Mouse (Mus musculus) neural tube, embryonic 10.5 days (tissue): ENCODE results near the gene Elk1.

ENCODE experiments used
- DNase-seq: peaks from one replicate; pipeline ENCODE4 v3.0.0-alpha.2; 2017; ENCODE audit warnings: low spot score; ENCODE audit errors: extremely low spot score

Gene Elk1

GRCm38 (mm10) chrX:20950191-20950880 is at the start of gene Elk1:
Gene Elk1 (minus strand): TSS chrX:20950608.
- peak; percentile 80 for DNase-seq

DNA sequence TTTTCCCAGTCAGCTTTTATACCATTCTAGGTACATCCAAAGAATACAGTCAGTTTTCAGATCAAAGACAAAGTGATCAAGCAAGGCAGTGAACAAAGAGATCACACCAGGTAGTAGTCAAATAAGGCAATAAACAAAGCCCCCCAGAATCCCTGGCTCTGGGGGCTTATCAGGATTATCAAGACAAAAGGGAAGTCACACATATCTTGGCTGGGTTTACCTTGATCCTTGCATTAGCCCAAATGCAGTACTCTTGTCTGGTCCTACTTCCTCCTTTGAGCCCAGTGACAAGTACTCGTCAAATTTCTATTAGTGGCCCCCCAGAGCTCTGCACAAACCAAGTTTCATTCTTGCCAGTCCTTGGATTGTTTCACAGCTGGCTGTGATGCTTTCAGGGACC is 30.5 kb upstream of the Elk1 start:
- no peak for DNase-seq

DNA sequence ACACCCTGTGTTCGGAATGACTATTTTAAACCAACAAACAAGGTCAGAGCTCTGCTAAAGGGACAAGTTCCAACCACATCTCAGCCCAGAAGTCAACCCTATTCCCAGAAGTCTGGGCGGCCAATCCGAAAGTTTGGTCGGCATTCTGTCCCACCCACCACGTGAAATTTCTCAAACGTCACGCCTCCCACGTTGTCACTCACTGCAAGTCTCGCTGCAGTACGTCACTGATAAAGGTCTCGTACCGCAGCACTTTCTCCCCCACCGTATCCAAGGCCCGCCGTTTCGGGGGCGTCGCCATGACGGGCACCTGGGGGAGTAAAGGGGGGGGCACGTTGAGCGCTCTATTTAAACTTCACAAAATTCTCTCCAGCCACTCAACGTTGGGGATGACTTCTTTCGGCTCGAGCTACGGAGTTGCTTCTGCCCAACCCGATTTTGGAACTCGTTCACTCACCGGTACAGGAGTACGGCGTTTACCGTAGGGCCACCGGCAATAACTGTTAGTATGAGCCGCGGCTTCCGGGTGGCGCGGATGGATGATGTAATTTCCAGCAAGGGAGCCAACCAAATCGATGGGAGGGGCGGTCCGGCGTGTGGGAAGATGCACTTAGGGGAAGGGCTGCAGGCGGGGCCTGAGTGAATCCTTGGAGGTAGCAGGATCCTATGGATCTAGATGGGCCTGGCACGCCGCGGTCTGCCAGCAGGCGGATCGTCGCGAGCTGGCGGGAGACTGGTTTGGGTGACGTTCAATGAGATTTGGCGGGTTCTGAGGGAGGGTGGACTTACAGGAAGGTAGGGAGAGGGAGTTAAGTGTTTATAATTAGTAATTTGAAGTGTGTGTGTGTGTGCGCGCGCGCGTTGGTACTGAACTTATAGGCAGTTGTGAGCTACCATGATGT is 11.3 kb upstream of the Elk1 start, which contains the start of gene Uxt:
Uxt (minus strand) TSS at position 541 of the 902 bp plus-strand sequence.
- DNase-seq: peak; percentile 84

DNA sequence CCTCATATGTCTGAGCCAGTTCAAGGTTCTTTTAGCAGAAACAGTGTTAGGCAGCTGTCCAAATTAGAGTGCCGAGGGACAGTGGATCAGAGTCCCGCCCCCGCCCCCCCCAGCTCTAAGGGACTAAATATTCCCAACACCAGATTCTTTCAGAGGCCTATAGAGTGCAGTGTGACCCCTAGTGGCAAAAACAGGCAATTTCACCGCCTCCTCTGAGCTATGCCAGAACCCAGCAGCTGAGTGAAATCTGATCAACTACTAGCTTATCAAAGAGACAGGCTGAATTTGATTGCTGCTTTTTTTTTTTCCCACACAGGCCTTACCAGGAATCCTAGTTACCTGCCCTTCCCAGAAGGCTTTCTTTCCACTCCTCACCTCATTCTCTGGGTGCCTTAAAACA is 4.4 kb downstream of the Elk1 start:
- DNase-seq: peak; percentile 19

DNA sequence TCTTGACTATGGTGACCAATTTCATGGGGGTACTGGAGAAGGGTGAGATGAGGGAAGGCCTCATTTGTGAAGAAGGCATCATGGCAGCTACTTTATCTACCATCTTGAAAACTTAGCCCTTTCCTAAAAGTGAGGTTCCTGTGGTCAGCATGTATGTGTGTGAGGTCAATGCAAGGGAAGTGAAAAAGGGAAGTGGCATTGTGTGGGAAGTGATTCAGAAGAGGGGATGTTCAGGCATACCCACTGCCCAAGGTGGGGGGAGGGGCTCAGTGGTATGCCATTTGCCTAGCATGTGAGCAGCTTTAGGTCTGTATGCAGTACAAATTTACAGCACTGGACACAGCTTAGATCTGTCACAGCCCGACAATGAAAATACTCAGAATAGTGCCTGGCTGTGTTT is 18.4 kb downstream of the Elk1 start:
- DNase-seq: no peak

- DNase-seq: no peak
Observed at GRCm38 (mm10) chrX:20931364-20931763, 19.0 kb downstream of the Elk1 start, which contains the start of gene Cfp. Gene Cfp (minus strand): TSS chrX:20931555.

DNA sequence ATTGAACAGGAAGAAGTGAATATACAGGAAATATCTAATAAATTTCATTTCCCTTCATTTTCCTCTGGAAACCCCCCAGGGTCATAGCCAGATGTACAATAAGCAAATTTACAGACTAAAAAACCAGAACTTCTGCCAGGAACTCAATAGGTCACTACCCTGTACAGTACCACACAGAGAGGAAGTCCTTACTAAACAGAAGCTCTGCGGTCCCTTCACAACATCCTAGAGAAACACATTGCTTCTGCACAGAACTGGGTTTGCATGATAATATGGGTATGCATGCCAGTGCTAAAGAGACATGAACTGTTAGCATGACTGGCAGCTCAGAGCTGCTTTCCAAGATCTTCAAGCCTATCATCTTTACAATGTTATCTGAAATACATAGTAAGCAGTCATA is 20.5 kb downstream of the Elk1 start:
- no peak for DNase-seq

GRCm38 (mm10) chrX:20924976-20925375 is 25.4 kb downstream of the Elk1 start:
- no peak for DNase-seq

DNA sequence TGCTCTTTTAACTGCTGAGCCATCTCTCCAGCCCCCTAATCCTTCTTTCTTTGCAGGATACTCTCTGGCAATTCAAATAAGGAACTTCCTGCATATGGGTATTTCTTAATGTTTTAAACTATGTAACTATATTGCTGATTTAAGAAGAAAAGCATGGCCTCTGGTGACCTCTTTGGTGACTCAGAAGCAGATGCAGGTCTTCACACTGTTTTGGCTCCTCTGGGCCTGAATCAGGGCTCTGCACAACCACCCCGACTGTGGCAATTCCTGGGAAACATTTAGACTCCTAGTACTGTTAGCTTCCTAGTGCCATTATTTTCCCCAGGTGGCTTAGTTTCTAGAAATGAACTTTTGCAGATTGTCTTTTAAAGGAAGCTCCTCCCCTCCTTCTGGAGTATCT is 26.9 kb downstream of the Elk1 start:
- DNase-seq: no peak

GRCm38 (mm10) chrX:20921366-20921765 is 29.0 kb downstream of the Elk1 start:
- DNase-seq: no peak

DNA sequence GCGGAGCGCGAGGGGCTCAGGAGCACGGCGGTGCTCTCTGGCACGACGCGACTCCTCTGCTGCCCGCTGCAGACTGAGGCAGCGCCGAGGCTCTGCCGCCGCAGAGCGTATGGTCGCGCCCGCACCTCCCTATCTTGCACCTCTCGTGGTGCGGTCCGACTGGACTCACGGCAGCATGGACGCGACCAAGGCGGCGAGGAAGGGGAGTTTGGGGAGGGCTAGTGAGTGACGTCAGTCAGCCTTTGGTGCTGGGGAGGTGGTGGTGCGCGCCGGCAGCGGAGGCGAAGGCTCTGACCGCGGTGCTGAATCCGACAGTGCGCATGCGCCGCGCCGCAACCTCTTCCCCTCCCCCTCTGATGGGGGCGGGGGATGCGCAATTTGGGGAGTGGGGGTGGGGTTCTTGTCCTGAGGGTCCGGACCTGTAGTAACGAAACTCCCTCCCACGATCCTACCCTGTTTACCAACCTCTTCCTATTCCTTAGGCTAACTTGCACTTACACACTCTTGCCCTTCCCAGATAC is 29.5 kb downstream of the Elk1 start, which contains the start of gene Syn1:
Syn1 (minus strand) TSS at position 161 of the 521 bp plus-strand sequence.
- DNase-seq: peak; percentile 77

DNA sequence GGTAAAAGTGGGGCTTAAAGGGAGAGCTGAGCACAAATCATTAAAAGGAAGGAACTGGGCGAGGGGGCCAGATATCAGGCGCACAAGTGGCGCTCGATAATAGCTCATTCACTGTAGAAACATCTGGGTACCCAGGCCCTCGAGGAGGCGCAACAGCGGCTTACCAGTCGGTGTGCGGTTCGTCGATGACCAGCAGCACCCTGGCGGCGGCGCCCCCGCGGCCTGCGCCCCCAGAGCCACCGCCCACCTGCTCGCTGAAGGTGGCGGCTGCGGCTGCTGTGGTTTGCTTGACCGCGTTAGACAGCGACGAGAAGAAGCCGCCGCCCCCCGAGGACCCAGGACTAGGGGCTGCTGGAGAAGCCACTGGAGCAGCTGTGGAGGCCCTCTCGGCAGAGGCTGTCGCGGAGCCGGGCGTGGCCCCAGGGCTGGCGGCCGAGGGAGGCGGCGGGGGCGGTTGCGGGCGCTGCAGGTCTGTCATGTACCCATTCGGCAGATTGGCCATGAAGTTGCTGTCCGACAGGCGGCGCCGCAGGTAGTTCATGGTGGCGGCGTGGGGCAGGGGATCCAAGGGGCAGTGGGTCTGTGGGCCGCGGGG is 30.1 kb downstream of the Elk1 start:
- no peak for DNase-seq

DNA sequence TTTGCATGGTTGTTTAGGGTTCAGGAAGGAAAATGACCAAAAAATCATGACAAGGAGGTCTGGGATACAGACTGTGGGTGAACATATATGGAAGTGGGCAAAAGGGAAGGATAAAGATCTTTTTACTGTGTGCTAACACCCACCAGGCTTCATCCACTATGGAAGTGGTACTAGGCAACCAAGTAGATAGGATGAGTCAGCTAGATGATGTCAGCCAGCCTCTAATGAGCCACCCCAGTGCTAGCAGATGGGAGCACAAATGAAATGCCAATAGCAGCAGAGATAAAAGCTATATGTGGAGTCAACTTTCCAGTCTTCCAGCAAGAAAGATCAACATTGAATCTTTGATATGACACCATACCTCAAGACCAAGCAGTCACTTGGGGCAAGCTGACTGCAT is 35.3 kb downstream of the Elk1 start:
- DNase-seq: no peak

DNA sequence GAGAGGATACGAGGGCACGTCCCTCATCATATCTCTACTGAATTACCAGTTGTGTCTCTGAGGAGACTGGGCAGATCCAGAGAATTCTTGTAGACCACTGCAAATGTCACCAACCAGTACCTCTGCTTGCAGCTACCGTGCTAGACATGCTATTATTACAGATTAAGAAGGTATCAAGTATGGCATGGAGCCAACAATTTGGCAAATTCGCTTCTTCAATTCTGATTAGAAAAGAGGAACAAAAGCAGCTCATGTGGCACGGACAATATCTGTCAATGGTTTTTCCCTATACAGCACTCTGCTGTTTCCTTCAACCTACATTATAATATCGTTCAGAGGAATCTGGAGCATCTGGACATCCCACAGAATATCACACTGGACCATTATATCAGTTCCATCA is 36.7 kb downstream of the Elk1 start:
- DNase-seq: no peak

GRCm38 (mm10) chrX:20910074-20910473 is 40.3 kb downstream of the Elk1 start:
- no peak for DNase-seq
